Mouse (Mus musculus): Measurements from ENCODE around the gene Pawr.

Gene Pawr

DNA sequence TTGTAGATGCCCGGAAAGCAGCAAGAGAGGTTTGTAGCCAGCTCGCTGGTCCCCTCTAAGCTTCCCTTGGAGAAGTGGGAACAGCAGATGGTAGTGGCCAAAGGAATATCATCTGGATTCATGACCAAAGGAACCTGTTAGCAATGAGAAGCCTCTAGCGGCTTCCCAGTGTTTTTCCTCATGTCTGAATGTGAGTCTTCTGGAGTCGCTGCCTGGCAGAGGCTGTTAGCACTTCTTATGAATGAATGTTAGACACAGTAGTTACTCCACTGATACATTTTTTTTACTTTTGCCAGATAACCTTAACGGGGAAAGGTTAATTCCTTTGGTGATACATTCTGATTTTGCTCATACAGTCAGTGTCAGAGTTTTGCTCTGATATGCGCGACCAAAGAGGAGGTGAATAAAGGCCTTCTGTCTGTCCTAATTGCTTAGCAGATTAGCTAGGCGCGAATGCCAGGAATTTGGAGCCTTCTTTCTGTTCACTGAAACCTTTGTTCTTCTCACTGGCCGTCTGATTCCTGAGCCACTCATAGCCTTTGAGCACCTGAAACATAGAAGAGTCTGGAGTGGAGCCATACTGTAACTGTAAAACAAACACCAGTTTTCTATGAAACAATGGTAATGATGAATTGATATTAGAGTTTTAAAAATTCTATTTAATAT, 22.9 kb downstream of the Pawr start:
- no peak for DNase-seq (ENCODE audit: low spot score in 2 of 2)

DNA sequence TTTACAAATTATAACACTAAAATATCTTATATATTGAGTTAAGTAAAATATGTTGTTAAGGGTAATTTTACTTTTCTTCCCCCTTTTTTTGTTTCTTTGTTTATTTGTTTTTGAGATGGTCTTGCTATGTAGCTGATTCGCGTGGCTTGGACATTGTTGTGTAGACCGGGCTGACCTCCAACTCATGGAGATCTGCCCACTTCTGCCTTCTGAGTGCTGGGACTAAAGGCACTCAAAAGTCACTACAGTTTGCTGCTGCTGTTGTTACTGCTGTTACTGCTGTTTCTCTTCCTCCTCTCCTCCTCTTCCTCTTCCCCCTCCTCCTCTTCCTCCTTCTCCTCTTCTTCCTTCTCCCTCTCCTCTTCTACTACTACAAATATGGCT, 23.5 kb downstream of the Pawr start:
- no peak for DNase-seq (ENCODE audit: low spot score in 2 of 2)

DNA sequence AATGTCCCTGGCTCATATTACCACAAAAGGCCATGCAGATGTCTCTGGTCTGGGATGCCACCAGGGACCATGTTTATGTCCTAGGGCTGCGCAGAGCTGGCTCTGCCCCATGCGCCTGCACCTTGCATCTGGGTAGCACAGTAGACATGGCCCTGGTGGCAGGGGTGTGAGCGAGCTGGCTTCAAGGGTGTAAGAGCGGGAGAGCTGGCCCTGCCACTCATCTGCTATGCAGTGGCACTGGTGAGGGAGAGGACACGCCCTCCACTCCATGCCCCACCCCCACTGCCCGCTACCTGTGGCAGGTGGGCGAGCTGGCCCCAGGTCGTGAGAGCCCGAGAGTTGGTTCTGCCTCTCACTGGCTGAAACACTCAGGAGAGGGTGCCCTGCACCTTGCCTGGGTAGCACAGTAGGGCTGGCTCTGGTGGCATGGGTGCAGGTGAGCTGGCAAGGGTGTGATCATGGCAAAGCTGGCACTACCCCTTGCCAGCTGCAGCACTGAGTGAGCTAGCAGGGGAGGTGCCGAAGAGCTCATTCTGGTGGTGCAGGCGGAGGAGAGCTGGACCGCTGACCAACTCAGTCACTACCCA, 24.8 kb downstream of the Pawr start:
- no peak for DNase-seq (ENCODE audit: low spot score in 2 of 2)

DNA sequence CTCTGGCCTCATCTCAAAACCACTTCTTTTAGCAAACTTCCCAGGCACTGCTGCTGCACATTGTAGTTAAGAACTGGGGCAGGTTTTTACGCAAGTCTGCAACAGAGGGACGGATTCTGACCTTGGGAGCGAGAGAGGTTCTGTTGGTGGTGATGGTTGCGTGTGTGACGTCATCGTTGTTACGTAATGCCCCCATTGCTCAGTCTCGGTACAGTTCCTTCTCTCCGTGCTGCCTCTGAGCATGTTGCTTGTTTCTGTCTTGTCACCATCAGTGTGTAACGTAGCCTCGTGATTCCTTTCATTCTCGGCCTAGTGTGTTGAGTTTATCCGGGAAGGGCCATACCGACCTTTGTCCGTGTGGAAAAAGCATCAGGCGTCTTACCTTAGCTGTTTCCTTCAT, 28.1 kb downstream of the Pawr start:
- DNase-seq (ENCODE audit: low spot score in 2 of 2) = no peak

DNA sequence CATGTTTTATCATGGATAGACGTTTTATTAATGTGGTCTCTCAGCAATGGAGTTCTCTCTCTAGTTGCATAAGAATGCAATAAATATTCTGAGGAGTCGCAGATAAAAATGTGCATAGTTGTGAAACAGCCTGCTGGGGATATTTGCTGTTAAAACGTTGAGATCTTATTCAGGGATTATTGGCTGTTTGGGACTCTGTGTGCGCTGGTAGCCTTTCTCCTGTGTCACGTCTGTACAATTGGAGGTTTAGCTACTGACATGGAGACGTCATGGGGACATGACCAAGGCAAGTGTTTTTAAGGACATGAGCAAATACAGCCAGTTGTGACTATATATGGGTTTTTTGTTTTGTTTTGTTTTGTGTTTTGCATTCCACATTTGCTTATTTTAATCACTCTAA, 28.9 kb downstream of the Pawr start:
- DNase-seq (ENCODE audit: low spot score in 2 of 2) = no peak

DNA sequence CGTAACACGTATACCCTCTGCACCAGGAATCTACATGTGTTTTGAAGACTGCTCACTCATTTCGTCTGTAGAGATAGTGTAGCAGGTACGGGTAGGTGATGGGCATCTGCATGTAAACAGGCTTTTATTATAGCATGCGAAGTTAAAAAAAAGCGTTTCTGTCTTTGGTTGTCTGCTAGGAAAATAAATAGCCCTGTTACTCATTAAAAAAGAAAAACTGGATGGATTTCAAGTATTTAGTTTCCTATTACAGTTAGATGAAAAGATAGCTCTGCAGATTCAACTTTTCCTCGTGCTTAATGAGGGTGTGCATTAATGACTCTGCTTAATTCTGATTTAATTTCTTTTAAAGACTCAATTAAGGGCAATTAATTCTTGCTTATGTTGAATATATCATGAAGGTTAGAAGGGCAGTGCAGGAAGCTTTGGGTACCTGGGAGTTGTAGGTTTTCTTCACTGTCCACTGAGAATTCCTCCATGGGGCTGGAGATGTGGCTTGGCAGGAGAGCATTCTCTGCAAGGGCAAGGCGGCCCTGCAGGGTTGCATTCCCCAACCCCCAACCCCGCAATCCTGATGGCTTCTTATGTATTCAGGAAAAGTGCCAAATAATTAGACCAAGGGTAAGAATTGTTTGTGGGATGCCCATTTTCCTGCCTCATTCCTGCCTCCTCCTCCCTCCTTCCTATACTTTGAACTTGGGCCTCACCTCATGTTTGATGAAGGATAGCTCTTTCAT, 29.7 kb downstream of the Pawr start:
- no peak for DNase-seq (ENCODE audit: low spot score in 2 of 2)

DNA sequence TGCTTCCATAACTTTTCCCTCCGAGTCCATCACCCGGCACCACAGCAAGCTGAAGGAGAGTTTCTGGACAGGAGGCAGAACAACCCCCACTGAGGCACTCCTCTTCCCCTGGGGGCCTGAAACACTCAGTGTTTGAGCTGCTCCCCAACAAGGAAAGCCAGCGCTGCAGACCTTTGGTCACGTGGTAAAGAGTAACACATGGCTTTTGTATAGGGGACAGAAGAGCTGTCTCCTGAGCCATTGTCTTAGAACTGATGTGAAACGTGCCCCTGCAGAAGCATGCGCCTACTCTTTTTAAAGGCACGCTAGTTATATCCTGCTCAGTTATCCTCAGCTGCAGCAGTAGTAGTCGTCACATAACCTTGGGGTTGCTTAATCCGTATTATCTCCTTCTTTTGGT, 32.0 kb downstream of the Pawr start:
- no peak for DNase-seq (ENCODE audit: low spot score in 2 of 2)

DNA sequence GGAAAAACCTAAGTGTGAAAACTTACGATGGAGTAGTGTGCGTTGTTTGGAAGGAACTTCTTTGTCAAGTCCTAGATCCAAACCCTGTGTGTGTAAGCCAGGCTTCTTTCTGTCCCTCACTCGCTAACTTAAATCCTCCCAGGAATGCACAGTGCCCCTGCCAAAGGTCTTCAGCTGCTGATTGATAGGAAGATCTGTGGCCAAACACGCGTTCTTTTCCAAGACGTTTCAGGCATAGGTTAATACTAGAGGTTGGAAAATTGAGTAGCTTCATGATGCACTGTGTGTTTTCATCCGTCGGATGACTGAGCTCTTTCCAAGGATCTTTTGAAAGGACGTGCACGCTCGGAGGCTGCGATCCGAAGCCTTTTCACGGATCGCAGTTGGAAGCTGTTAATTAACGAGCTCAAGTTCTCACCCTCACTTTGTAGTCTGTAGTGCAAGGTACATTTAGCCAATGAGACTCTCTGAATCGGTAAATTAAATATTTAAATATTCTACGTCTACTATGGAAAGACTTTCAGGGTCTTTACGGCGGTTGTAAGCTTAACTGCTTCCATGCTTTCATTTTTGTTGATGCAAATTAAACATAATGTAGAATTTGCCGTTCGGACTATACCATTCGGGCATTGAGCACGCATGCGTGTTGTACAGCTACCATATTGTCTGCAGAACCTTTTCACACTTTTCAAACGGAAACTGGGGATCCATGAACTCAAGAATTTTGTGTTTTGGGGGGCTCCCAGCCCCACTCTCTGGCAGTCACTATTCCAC, 33.2 kb downstream of the Pawr start:
- no peak for DNase-seq (ENCODE audit: low spot score in 2 of 2)

DNA sequence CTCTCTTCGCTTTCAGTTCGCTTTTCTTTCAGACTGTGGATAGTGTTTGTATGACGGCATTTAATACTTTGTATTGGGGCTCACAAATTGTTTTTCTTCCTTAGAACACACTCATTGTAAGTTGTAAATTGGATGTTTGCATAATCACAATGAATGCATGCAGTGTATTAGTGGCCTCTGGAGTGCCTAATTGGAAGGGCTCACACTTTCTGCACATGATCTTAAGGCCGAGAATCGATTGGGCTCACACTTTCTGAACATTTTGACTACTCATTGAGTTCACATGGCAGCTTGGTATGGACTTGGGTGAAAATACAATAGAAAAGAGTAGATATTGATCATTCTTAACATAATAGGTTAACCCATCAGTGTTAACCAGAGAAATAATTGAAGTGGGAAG, 34.3 kb downstream of the Pawr start:
- no peak for DNase-seq (ENCODE audit: low spot score in 2 of 2)

DNA sequence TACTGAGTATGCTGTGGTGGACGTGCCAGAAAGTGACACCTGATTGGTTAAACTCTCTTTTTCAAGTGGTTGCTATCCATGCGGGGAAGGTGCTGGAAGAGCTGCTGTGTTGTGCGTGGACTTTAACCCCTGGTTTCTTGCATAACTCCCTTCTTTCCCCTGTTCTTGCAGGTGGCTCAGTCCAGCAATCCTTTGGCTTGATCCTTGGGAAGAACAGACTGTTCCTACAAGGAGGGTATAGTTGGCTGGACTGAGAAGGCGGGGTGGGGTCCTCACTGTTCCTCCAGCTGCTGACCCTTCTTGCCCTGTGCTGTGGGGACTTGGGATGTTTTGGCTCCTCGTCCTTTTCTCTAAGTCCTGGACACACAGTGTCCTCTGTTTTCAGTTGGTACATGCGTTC, 36.4 kb downstream of the Pawr start:
- DNase-seq (ENCODE audit: low spot score in 2 of 2) = no peak

DNA sequence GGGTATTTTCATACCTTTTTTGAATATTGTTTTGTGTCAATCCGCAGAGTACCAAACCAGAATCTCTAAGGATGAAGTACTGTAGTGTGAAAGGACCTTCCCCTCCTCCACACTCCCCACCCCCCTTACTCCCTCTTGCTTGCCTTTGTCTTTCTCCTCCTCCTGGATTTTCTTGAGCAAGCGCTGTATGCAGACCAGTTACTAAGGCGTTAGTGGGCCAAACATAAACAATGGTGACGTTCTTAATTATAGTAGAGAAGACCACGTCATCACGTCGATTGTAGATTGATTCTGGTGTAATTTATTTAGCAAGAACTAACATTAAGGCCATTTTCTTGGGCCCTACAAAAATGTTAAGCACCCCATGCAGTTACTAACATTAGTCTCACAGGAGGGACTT, 40.3 kb downstream of the Pawr start:
- no peak for DNase-seq (ENCODE audit: low spot score in 2 of 2)

DNA sequence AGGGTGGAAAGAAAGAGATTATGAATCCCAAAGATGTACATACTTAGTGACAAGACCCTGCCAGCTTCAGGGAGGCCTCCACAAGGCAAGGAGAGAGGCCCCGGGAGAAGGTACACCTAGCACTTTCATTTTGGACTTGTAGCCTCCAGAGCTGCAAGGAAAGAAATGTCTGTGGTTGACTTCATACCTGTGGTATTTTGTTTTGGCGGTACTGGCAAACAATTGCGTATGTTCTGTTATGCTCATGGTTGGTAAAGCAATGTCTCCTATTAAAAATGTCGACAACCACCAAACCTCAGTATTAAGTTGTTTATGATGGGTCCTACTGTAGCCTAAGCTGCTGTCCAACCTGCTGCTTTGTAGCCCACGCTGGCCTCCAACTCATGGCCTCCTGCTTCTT, 40.9 kb downstream of the Pawr start:
- DNase-seq (ENCODE audit: low spot score in 2 of 2) = no peak

DNA sequence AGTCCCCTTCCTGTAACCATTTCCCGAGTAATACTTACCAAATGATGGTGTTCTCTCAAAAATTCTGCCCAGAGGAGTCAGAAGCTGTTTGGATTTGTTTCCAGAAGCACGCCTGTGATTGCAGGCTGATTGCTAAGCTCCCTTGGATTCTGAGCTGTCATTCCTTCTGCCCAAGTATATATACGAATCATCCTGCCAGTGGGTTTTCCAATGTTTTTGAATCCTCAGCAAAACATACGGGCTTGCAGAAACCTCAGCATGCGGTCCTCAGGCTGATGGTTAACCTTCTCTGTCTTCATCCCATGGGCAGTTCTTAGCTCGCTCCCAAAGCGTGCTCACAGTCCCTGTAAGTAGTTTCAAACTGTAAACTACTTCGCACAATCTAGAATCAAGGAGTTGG, 43.9 kb downstream of the Pawr start:
- DNase-seq (ENCODE audit: low spot score in 2 of 2) = no peak

DNA sequence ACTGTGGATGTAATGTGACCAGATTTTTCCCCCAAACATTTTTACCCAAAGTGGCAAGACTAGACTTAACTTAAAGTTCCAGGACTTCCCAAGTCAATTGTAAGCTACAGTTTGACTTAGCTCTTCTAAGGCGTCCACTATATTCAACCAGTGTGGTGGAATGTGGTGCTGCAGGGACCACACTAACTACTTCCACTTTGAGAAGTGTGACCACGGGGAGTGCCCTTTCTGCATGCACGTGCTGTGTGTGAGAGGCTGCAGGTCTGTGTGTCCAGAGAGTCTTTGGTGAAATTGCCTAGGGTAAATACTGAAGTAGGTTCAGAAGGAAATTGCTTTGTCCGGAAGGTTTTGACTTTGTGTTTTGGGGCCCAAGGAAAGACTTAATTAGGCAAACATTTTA, 44.4 kb downstream of the Pawr start:
- no peak for DNase-seq (ENCODE audit: low spot score in 2 of 2)

DNA sequence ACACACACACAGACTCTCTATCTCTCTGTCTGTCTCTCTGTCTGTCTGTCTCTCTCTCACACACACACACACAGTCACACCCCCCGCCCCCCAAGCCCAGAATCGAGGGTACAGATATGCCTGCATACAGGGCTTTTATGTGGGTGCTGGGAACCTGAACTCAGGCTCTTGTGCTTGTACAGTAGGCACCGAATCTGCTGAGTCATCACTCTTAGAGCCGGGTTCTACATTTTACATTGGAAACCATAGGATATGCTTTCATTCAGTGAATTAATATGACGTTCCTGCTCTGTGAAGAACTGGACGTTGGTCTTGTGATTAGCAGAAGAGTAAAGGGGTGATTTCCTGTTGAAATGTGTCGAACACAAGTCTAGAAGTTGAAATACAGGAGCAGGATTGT, 45.4 kb downstream of the Pawr start:
- no peak for DNase-seq (ENCODE audit: low spot score in 2 of 2)

DNA sequence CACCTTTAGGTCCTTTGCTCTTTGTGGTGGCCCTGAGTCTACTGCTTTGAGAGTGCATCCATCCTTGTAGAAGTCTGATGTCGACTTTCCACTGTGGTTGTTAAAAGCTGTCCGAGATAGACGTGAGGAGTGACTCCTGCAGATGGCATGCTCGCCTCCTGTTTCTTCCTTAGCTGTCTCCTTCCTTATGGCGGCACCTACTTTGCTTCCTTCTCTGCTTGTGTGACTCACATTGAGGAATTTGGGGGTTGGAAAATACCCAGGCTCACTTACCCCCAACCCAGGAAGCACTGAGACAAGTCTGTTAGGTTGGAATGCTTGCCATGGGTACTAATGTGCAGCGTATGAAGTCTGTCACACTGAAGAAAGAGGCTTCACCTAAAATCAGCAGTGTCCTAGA, 46.1 kb downstream of the Pawr start:
- no peak for DNase-seq (ENCODE audit: low spot score in 2 of 2)

DNA sequence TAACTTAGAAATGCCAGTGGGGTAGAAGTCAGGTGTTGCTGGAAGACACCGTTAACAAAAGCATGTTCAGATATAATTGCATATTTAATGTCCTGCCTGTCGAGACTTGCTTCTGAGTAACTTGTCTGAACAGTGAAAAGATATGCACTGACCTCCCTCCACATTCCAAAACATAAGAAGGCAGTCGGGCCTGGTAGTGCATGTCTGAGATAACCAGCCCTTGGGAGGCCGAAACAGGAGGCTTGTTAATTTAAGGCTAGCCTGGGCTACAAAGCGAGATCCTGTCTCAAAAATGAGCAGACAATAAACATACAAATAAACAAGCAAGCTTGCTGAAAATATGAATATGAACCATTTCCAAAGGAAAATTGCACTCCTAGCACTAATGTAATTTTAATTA, 46.6 kb downstream of the Pawr start:
- no peak for DNase-seq (ENCODE audit: low spot score in 2 of 2)

DNA sequence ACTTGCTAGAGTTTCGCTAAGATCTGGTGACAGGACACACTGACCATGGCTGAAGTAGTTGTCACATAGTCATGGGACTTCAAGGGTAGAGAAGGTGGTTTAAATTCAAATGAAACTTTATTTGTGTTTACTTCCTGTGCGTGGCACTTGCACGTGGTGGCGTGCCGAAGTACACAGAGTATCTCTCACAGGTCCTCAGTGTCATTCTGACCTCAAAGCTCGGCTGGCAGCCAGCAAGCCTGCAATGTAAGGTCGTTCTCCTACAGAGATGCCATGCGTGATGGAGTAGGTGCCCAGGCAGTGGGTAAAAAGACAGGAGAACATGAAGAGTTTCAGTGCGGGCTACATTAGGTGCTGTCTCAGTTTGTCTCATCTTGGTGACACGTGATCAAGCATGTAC, 48.8 kb downstream of the Pawr start:
- DNase-seq (ENCODE audit: low spot score in 2 of 2) = no peak

DNA sequence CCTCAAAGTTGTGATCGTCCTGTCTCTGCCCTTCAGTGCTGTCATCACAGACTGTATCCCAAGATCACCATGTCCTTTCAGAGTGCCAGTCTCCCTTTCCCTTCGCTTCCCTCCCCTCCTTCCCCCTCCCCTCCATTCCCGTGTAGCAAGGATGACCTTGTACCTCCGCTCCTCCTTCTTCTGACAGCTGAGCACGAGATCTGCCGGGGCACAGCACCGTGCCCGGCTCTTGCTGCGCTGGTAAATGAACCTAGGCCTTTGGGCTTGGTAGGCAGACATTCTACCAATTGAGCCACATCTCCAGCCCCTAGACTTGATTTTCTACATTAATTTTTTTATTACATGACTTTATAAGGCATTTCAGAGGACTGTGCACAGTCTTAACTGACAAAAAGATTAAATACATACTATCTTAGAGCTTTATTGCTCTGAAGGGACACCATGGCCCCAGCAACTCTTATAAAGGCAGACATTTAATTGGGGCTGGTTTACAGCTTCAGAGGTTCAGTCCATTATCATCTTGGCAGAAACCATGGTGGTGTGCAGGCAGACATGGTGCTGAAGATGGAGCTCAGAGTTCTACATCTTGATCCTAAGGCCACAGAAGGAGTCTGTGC, 52.3 kb downstream of the Pawr start:
- no peak for DNase-seq (ENCODE audit: low spot score in 2 of 2)

DNA sequence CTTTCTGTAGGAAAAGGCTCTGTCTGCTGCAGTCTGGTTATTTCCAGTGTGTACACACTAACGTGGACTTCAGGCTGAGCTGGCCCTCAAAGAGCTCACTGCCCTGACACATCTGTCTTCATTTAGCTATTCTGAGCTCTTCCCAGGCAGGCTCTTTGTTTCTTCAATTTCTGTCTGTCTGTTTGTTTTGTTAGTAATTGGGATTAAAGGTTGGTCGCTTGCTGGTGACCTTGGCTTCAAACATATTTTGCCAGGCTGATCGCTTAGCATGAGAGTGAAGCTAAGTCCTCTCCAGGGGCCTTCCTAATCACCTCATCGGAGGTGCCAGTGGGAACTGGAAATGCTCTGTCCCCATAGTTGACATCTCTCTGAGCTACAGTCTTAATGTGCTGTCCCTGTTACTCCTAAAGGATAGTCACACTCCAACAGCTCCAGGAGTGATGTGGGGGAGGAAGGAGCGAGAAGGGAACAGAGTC, 53.6 kb downstream of the Pawr start:
- no peak for DNase-seq (ENCODE audit: low spot score in 2 of 2)

DNA sequence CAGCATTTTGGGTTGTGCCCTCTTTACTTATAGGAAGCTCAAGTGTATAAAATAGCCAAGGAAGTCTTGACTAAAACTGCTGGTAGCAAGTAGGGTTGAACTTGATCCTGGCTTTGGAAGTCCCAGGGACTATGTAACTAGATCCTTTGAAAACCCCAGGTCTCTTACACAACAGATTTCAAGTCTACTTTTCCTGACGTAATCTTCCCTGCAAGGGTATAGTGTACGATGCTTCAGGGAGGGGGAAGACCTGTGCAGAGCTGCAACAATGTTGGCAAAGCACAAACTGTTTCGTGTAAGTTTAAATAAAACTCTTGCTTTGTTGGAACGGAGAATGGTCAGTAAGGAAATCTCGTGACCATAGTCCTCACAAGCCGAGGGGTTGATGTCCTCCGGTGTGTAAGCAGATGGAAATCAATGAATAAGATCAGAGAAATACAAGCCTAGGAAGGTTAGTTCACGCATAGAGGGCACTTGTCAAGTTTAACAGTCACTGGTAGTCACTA, 56.5 kb downstream of the Pawr start:
- no peak for DNase-seq (ENCODE audit: low spot score in 2 of 2)
